ENCODE assay signal across 21 mouse cellular contexts in genomic region chr6:123406918-123407665, GRCm38 (mm10). TPM values are rescaled to one million over a fixed set of nuclear protein-coding genes. Genes with fewer than 3 reads are reported as not detected.
DNase-seq lines count a peak whose midpoint lies in the region; ATAC-seq and TF ChIP-seq lines count a peak whose summit lies in the region.
"Not testable (repeated sequence)": the region's sequence is repeated elsewhere in the genome, so short reads cannot be mapped to it uniquely, and the experiment has no call there.
"Had no signal": no experiment of that assay in that cellular context is flagged by ENCODE, and none has a peak within 500 bp of the region (broad histone marks: within the 10 kb centered on the region; RNA-seq: fewer than 3 reads in every experiment).

No protein-coding gene starts in this region.

- no CpG with 5 or more reads among the region's 8 CpGs for WGBS in liver, embryonic 12.5 days (ENCODE audit: insufficient replicate concordance)
- WGBS in liver, embryonic 14.5 days (ENCODE audit: insufficient replicate concordance) = no CpG with 5 or more reads among the region's 8 CpGs
- WGBS in liver, embryonic 16.5 days (ENCODE audit: insufficient replicate concordance) = no CpG with 5 or more reads among the region's 8 CpGs

- not testable (repeated sequence) for H3K4me1 ChIP-seq in G1E (ENCODE audit: insufficient read depth, low read depth, low read length); liver, embryonic 12.5 days; liver, embryonic 14.5 days (replicated peaks; ENCODE audit: control insufficient read depth in 2 of 2, insufficient read depth in 2 of 2, low read length in 1 of 2); liver, embryonic 16.5 days (ENCODE audit: control insufficient read depth, low read depth, low read length)

- H3K27ac ChIP-seq in liver, embryonic 12.5 days; liver, embryonic 14.5 days; liver, embryonic 16.5 days (ENCODE audit: low read length): not testable (repeated sequence)

- H3K36me3 ChIP-seq in G1E (replicated peaks); liver, embryonic 12.5 days; liver, embryonic 14.5 days (replicated peaks; ENCODE audit: control insufficient read depth, insufficient read depth, low read depth); liver, embryonic 16.5 days (ENCODE audit: control insufficient read depth, insufficient read depth): not testable (repeated sequence)

- H3K27me3 ChIP-seq in G1E (ENCODE audit: insufficient read depth, low read length); liver, embryonic 12.5 days (replicated peaks); liver, embryonic 14.5 days (ENCODE audit: control insufficient read depth, insufficient read depth, low read length); liver, embryonic 16.5 days (ENCODE audit: control insufficient read depth, insufficient read depth, low read depth, low read length): not testable (repeated sequence)

- H3K4me3 ChIP-seq in G1E (ENCODE audit: low read depth, low read length); liver, embryonic 12.5 days; liver, embryonic 14.5 days (ENCODE audit: insufficient read depth in 1 of 2, low read depth in 2 of 2, low read length in 2 of 2); liver, embryonic 16.5 days (ENCODE audit: low read depth, low read length): not testable (repeated sequence)

- not testable (repeated sequence) for TF ChIP-seq EP300 in liver, embryonic 14.5 days (IDR thresholded peaks at IDR 0.05; ENCODE audit: low read depth)

- H3K4me2 ChIP-seq in liver, embryonic 12.5 days; liver, embryonic 14.5 days (ENCODE audit: low read depth); liver, embryonic 16.5 days (ENCODE audit: low read depth, low read length): not testable (repeated sequence)

- H3K9ac ChIP-seq in liver, embryonic 12.5 days; liver, embryonic 14.5 days (replicated peaks); liver, embryonic 16.5 days (ENCODE audit: low read depth, low read length): not testable (repeated sequence)

- ATAC-seq in G1E (ENCODE audit: extremely low read depth, insufficient number of reproducible peaks, low FRiP score, poor library complexity, severe bottlenecking) = peak; percentile 92
- peak; percentile 92 for ATAC-seq in liver, embryonic 12.5 days
- peak; percentile 89 for ATAC-seq in liver, embryonic 14.5 days (ENCODE audit: insufficient read depth)
- ATAC-seq in liver, embryonic 16.5 days (ENCODE audit: low read depth) = peak; percentile 81
- 0 out of 2 replicates have a peak, but pooled peaks have one; percentile 23 for ATAC-seq in megakaryocyte progenitor cell, adult 5-6 weeks (replicated peaks; ENCODE audit: poor library complexity)

- not testable (repeated sequence) for DNase-seq in G1E (ENCODE audit: low spot score); liver, embryonic 14.5 days (ENCODE audit: low read depth in 3 of 3, low spot score in 3 of 3)

- TF ChIP-seq CTCF in G1E (IDR thresholded peaks at IDR 0.05; ENCODE audit: low read depth, low read length); liver, embryonic 14.5 days (IDR thresholded peaks at IDR 0.05; ENCODE audit: low read depth): not testable (repeated sequence)

- not testable (repeated sequence) for H3K9me3 ChIP-seq in G1E (replicated peaks); liver, embryonic 12.5 days (replicated peaks); liver, embryonic 14.5 days (ENCODE audit: control insufficient read depth, low read length); liver, embryonic 16.5 days (replicated peaks; ENCODE audit: control insufficient read depth, low read length)

RNA-seq across cellular contexts. Expression of gene Vmn2r20, which starts 10.8 kb away (rescaled TPM):
- total RNA-seq in G1E (2014; fragmentation: Nextera tagmentation) (0.15 and 0.19 TPM in 2 replicates), G1E (2017) (under 0.01 and 0.05 TPM in 2 replicates)
- polyA plus RNA-seq in G1E (2012) = not detected in 2 replicates
- polyA plus RNA-seq in liver, embryonic 12.5 days (2016; fragmentation: Nextera tagmentation; extraction: Ambion mirVana) = not detected in 2 replicates
- polyA plus RNA-seq in liver, embryonic 14.5 days (2012; rRNA removed) = not detected in 2 replicates
- not detected in 2 replicates for polyA plus RNA-seq in liver, embryonic 14.5 days (2014; fragmentation: Nextera tagmentation; extraction: Ambion mirVana)
- not detected in 2 replicates for polyA plus RNA-seq in liver, embryonic 16.5 days (2015; fragmentation: Nextera tagmentation; extraction: Ambion mirVana)
- total RNA-seq in megakaryocyte progenitor cell, adult 5-6 weeks (2015) = not detected in 2 replicates
- total RNA-seq in megakaryocyte progenitor cell, adult 5-6 weeks (2017) = not detected in 2 replicates
- total RNA-seq: adrenal gland, adult 2 months; adrenal gland, postnatal 10 days; adrenal gland, postnatal 25 days; adrenal gland, postnatal 4 days; CH12.LX; common myeloid progenitor, adult 5-6 weeks; MEL had no signal
- polyA plus RNA-seq: adrenal gland, adult 2 months; brain, embryonic 14.5 days; embryonic facial prominence, embryonic 11.5 days; embryonic facial prominence, embryonic 13.5 days; embryonic facial prominence, embryonic 15.5 days; erythroblast, embryonic 14.5 days; forebrain, embryonic 10.5 days; forebrain, embryonic 12.5 days; forebrain, embryonic 14.5 days; forebrain, embryonic 16.5 days had no signal

Comparison
In these comparisons a context has a peak if more than half of its experiments do, and no peak if none do; other contexts are left out.
1. ATAC-seq: peak in every context shown above with its lines; median percentile 92 in G1E; 92 in liver, embryonic 12.5 days; 89 in liver, embryonic 14.5 days; 81 in liver, embryonic 16.5 days; 23 in megakaryocyte progenitor cell, adult 5-6 weeks.